Mouse (Mus musculus) neural tube, embryonic 11.5 days (tissue): Measurements from ENCODE around the gene Det1. TPM values are rescaled to one million over a fixed set of nuclear protein-coding genes. Genes with fewer than 3 reads are reported as not detected.

Experiments
- ATAC-seq: fragments of 200-750 bp; cut with Nextera tagmentation; 2 replicates; pipeline ENCODE4 v1.8.0; 2017; ENCODE audit warnings: moderate number of reproducible peaks, mild to moderate bottlenecking, moderate TSS enrichment, moderate library complexity; ENCODE audit not compliant: insufficient read depth, low FRiP score, low TSS enrichment
- DNase-seq: peaks from one replicate; pipeline ENCODE4 v3.0.0-alpha.2; 2015; ENCODE audit warnings: low spot score
- H3K27ac ChIP-seq: fragments of 300-500 bp; sonication (generic); 2 replicates; pipeline ENCODE4 v1.5.1; 2014; ENCODE audit warnings: low read depth, mild to moderate bottlenecking, low read length
- H3K27me3 ChIP-seq: fragments of 300-500 bp; sonication (generic); 2 replicates; pipeline ENCODE4 v1.6.1; 2014; ENCODE audit warnings: mild to moderate bottlenecking, low read length, mixed read lengths; ENCODE audit not compliant: control insufficient read depth, insufficient read depth
- H3K36me3 ChIP-seq: fragments of 300-500 bp; sonication (generic); 2 replicates; pipeline ENCODE4 v1.6.1; 2014; ENCODE audit warnings: mild to moderate bottlenecking, low read length, moderate library complexity, mixed read lengths; ENCODE audit not compliant: control insufficient read depth, insufficient read depth
- H3K4me1 ChIP-seq: fragments of 300-500 bp; sonication (generic); 2 replicates; pipeline ENCODE4 v1.6.1; 2014; ENCODE audit warnings: low read length, mixed read lengths; ENCODE audit not compliant: control insufficient read depth, insufficient read depth
- H3K4me2 ChIP-seq: fragments of 300-500 bp; sonication (generic); 2 replicates; pipeline ENCODE4 v1.6.1; 2014; ENCODE audit warnings: low read depth, mild to moderate bottlenecking, moderate library complexity
- H3K4me3 ChIP-seq: fragments of 300-500 bp; sonication (generic); 2 replicates; pipeline ENCODE4 v1.5.1; 2014; ENCODE audit warnings: low read depth, low read length
- H3K9ac ChIP-seq: fragments of 300-500 bp; sonication (generic); 2 replicates; pipeline ENCODE4 v1.6.1; 2014; ENCODE audit warnings: mild to moderate bottlenecking, low read length
- H3K9me3 ChIP-seq: fragments of 300-500 bp; sonication (generic); 2 replicates; pipeline ENCODE4 v1.6.1; 2016; ENCODE audit warnings: low read length; ENCODE audit not compliant: control insufficient read depth
- WGBS: fragments of 180-500 bp; shearing (Covaris S2); extraction: QIAGEN DNeasy Blood & Tissue Kit; methylation state at CpG from one replicate; pipeline ENCODE4 v1.1.7; 2014; 5-methylcytosine and 5-hydroxymethylcytosine counted together
- polyA plus RNA-seq: library from polyadenylated mRNA; unstranded; fragments of >200 nt; fragmentation: Nextera tagmentation; extraction: Ambion mirVana; gene quantifications from 2 replicates; pipeline ENCODE4 v1.2.1, GENCODE M21; 2014

The Det1 gene
- 22.0 and 22.2 TPM in 2 replicates for polyA plus RNA-seq

DNA sequence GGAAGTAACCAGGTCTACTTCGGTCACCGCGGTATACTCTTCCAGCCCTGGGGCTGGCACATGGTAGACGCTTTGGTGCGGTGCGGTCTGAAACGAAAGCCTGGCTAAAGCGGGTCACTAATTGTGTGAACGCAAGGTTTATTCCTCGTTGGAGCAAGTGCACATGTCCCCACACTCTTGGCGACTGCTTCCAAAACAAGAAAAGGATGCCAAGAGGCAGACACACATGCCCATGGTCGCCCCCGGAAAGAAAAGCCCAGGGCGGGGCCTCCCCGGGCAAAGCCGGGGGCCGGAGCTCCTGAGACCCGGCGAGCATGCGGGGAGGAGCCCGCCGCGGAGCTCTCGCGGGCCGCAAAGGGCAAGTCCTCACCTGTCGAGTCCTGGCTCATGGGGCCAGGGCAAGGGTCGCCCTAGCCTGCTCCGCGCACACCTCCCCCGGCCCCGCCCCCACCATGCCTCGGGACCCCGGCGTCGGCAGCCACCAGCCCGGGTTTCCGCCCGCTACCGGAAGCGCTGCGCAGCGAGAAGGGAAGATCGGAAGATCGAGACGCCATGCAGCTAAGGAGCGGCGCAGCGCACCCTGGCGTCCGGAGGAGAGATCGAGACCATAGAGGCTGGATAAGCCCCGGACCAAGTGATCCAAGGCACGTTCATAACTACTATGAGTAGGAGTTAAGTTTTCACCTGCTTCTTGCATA, at the start of gene Det1:
Gene Det1, minus strand, starts transcription at position 527 of the 698 bp plus-strand sequence.
- Histone ChIP-seq H3K9ac (peak within 1 kb of the TSS; percentile 88), H3K27me3 (no peaks in the 10 kb centered on the region), H3K4me2 (peak within 1 kb of the TSS; percentile 75), H3K4me1 (peaks cover 6% of the 10 kb centered on the region), H3K27ac (peak within 1 kb of the TSS; percentile 70; the same call in 1 of the 2 replicates), H3K36me3 (peaks cover 6% of the 10 kb centered on the region), H3K4me3 (peak within 1 kb of the TSS; percentile 86), H3K9me3 (no peaks in the 10 kb centered on the region)
- ATAC-seq (peak; percentile 95), DNase-seq (peak; percentile 95)
- under 1% methylated on average over 39 of the region's 54 CpGs for WGBS

DNA sequence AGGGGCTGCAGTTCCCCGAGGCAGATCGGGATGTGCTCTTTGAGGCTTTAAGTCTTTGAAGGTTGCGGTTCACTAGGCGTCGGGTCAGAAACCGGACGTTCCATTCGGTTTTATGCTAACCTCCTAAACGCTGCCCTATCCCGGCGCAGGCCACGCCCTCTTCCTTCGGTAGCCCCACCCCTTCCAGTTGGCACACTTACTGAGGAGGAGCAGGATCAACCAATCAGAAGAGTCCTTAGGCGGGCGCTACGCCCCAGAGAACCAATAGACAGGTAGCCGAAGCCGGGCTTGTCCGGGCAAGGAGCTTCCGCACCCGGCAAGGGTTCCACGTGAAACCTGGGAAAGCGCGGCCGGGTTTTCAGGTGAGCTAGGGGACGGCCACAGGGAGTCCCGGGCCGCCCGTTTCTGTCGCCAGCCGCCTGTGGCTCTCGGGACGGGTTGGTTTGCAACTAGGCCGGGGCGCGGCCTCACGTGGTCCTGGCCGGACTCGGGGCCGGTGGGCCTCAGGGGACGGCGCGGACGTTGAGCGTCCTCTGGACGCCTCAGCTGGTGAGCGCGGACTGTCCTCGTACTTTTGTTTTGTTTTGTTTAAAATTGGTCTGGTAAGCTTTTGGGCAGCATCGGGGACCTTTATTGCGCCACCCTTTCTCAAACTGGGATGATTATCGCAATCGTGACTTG, 48.7 kb upstream of the Det1 start, which contains the start of gene Aen:
Gene Aen, plus strand, starts transcription at position 202 of the 681 bp plus-strand sequence.
- H3K4me3 ChIP-seq: peak within 1 kb of the TSS; percentile 88
- H3K9me3 ChIP-seq: no peaks in the 10 kb centered on the region
- H3K36me3 ChIP-seq: peaks cover 2% of the 10 kb centered on the region; the same call in 1 of the 2 replicates
- DNase-seq (peak; percentile 96), ATAC-seq (peak; percentile 98)
- peaks cover 5% of the 10 kb centered on the region for H3K4me1 ChIP-seq
- H3K27me3 ChIP-seq: no peaks in the 10 kb centered on the region
- H3K27ac ChIP-seq: no peak within 1 kb of the TSS
- under 1% methylated on average over 53 of the region's 53 CpGs for WGBS
- peak within 1 kb of the TSS; percentile 71 for H3K4me2 ChIP-seq
- H3K9ac ChIP-seq: peak within 1 kb of the TSS; percentile 76

DNA sequence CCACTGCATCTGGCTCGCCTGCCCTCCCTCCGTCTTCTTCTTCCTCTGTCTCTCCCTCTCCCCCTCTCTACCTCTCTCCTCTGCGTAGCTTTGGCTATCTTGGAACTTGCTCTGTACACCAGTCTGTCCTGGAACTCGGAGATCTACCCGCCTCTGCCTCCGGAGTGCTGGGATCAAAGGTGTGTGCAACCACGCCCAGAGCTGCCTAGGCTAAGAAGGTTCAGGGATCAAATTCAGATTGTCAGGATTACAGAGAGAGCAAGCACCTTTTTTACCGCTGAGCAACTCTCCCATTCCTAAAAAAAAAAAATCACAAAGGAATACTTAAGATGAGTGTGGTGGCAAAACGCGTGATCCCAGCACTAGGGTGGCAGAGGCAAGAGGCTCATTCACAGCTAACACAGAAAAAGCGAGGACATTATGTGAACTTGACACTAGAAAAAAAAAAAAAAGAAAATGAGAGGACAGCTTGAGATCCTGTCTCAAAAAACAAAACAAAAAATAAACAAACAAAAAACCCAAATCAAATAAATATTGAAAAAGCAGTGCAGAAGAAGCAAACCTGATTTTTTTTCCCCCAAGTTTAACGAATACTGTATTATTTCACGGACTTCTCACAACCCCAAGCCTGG, 48.1 kb upstream of the Det1 start:
- 56% methylated on average over 13 of the region's 13 CpGs for WGBS
- no peak overlapping the region for H3K27ac ChIP-seq
- no peak for DNase-seq

DNA sequence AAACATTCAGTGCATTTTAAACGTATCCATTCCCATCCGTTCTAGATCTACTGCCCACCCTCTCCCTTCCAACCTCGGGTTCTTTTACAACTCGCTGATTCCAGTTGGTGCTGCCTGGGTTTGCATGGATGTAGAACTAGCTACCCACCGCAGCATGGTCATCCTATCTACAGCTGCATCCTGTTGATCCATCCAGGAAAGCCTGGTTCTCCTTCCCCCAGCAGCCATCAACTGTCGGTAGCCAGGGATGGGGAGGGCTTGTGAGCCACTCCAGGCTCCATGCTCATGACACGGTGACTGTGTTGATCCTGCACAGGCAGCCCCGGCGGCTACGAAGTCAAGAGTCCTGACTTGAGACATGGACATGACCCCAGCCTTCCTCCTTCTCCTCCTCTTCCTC, 46.9 kb upstream of the Det1 start:
- ATAC-seq (no peak), DNase-seq (no peak)
- Histone ChIP-seq H3K4me3 (no peak overlapping the region), H3K27ac (no peak overlapping the region), H3K4me2 (no peak overlapping the region), H3K27me3 (no peaks in the 10 kb centered on the region), H3K9ac (no peak overlapping the region), H3K4me1 (peaks cover 5% of the 10 kb centered on the region), H3K36me3 (peaks cover 2% of the 10 kb centered on the region; the same call in 1 of the 2 replicates), H3K9me3 (no peaks in the 10 kb centered on the region)
- WGBS: 89% methylated on average over 10 of the region's 10 CpGs

More for the DNA sequence above, 48.1 kb upstream of the Det1 start:
- H3K4me2 ChIP-seq: peak overlapping the region; percentile 71
- no peak for ATAC-seq
- H3K4me3 ChIP-seq: peak overlapping the region; percentile 88
- no peaks in the 10 kb centered on the region for H3K27me3 ChIP-seq
- peak overlapping the region; percentile 42; the same call in 1 of the 2 replicates for H3K9ac ChIP-seq
- H3K9me3 ChIP-seq: no peaks in the 10 kb centered on the region
- H3K4me1 ChIP-seq: peaks cover 5% of the 10 kb centered on the region
- H3K36me3 ChIP-seq: peaks cover 2% of the 10 kb centered on the region; the same call in 1 of the 2 replicates

DNA sequence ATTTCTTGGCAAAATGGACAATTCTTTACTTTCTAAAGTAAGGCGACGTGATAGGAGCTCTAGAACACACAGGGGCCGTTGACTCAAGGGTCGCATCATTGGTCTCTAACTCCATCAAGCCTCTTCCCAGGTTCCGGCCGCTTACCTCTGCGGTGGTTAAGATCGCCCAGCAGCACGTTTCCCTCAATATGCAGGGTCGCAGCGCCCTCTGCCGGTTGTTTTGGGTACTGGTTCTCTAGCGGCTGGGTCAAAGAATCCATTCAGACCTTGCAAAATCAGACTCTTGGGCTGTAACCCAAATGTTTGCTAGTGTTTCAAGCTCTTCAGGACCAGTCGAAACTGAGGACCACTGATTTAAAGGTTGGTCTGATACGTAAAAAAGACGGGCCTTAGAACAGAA, 43.6 kb upstream of the Det1 start:
- ATAC-seq (no peak), DNase-seq (peak; percentile 90)
- H3K4me1 ChIP-seq: peaks cover 15% of the 10 kb centered on the region
- 3% methylated on average over 16 of the region's 16 CpGs for WGBS
- no peaks in the 10 kb centered on the region for H3K9me3 ChIP-seq
- no peaks in the 10 kb centered on the region for H3K36me3 ChIP-seq
- H3K4me2 ChIP-seq: no peak overlapping the region
- H3K4me3 ChIP-seq: no peak overlapping the region
- H3K9ac ChIP-seq: no peak overlapping the region
- no peaks in the 10 kb centered on the region for H3K27me3 ChIP-seq
- no peak overlapping the region for H3K27ac ChIP-seq

DNA sequence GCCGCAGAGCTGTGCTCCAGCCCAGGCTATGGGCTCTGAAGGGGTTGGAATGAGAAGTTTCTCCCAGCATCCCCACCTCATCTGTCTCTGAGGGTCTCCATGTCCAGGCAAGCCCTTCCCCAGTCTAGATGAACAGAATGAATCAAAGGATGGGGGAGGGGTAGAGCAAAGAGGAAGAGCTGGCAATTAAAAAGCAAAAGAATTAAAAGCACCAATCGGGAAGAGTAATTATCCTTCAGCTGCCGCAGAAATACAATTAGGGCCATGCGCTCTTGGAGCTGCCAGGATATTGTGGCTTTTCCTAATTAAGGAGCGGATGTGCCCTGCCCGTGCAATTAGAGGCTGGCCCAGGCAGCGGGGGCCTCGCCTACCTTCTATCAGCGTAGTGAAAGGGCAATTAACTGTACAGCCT, 40.4 kb upstream of the Det1 start:
- no peak for DNase-seq
- 0 out of 2 replicates have a peak, but pooled peaks cover 4% of the 10 kb centered on the region for H3K27me3 ChIP-seq
- H3K9ac ChIP-seq: no peak overlapping the region
- peak overlapping the region; percentile 13; the same call in 1 of the 2 replicates for H3K4me2 ChIP-seq
- H3K4me3 ChIP-seq: no peak overlapping the region
- peaks cover 26% of the 10 kb centered on the region for H3K4me1 ChIP-seq
- ATAC-seq: 0 out of 2 replicates have a peak, but pooled peaks have one; percentile 3
- H3K27ac ChIP-seq: peak overlapping the region; percentile 60; the same call in 1 of the 2 replicates
- H3K36me3 ChIP-seq: no peaks in the 10 kb centered on the region
- H3K9me3 ChIP-seq: no peaks in the 10 kb centered on the region
- WGBS: 21% methylated on average over 9 of the region's 9 CpGs

DNA sequence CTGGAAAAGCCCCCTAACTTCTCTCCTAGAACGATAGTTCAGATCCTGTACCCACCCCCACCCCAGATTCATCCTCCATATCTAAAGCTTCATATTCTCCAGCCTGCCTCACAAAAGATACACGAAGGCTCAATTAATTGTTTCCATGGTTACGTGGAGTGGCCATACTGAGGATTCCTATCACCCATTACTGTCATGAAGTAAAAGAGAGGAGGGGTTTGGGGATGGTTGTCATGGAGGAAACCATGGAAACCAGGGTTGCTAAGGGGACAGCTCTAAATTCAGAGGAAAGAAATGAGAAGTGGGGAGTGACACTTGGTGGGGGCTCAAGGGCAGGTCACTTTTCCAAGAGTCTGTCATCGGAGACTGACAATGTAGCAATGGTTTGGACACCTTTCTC, 39.4 kb upstream of the Det1 start:
- Histone ChIP-seq H3K36me3 (no peaks in the 10 kb centered on the region), H3K9me3 (no peaks in the 10 kb centered on the region), H3K4me1 (peaks cover 28% of the 10 kb centered on the region), H3K27ac (0 out of 2 replicates have a peak overlapping the region, but pooled peaks have one; percentile 60), H3K9ac (no peak overlapping the region), H3K4me3 (no peak overlapping the region), H3K27me3 (0 out of 2 replicates have a peak, but pooled peaks cover 6% of the 10 kb centered on the region), H3K4me2 (peak overlapping the region; percentile 31)
- ATAC-seq (peak; percentile 28), DNase-seq (peak; percentile 32)
- 47% methylated on average over 4 of the region's 4 CpGs for WGBS

DNA sequence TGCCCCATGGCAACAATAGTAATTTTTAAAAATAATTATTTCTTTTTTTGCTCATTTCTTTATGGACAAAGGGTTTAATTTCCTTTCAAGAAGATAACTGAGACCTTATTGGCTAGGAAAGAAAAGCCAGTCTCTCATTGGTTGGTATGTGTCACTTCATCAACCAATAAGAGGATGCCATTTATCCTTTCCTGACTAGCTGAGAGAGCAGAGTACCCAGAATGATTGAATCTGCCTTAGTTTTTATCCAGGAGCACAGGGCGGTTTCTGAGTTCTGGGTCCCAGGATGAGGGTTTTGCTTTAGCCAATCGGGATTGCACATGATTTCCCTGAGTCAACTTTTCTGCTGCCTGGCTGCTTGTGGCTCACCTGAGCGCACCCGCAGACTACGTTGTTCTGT, 38.3 kb upstream of the Det1 start:
- DNase-seq: no peak
- Histone ChIP-seq H3K9me3 (no peaks in the 10 kb centered on the region), H3K36me3 (no peaks in the 10 kb centered on the region), H3K4me2 (no peak overlapping the region), H3K4me1 (peaks cover 32% of the 10 kb centered on the region), H3K27ac (no peak overlapping the region), H3K9ac (no peak overlapping the region), H3K27me3 (0 out of 2 replicates have a peak, but pooled peaks cover 6% of the 10 kb centered on the region), H3K4me3 (no peak overlapping the region)
- 63% methylated on average over 5 of the region's 5 CpGs for WGBS
- no peak for ATAC-seq
